Mouse (Mus musculus) heart, postnatal 36 days (tissue): ENCODE data around the gene Hist1h1c. TPM values are rescaled to one million over a fixed set of nuclear protein-coding genes. Genes with fewer than 3 reads are reported as not detected.
"Not testable (repeated sequence)": the region's sequence is repeated elsewhere in the genome, so short reads cannot be mapped to it uniquely, and the experiment has no call there.

ENCODE experiments used
- DNase-seq, 2 experiments: peaks; one replicate each; pipeline ENCODE4 v3.0.0; 2021 to 2022
- intact Hi-C: fragments of 180-260 bp; cut with DNase I; formaldehyde crosslinking; loops from one replicate; pipeline ENCODE4 v1.15.1; 2025
- total RNA-seq, 2 experiments: library from RNA; stranded (reverse); gene quantifications; 2 replicates each; pipeline ENCODE4 v1.2.3; 2021

The Hist1h1c gene
- total RNA-seq, 2 experiments from 2014 or later, result 186 to 225 TPM

DNA sequence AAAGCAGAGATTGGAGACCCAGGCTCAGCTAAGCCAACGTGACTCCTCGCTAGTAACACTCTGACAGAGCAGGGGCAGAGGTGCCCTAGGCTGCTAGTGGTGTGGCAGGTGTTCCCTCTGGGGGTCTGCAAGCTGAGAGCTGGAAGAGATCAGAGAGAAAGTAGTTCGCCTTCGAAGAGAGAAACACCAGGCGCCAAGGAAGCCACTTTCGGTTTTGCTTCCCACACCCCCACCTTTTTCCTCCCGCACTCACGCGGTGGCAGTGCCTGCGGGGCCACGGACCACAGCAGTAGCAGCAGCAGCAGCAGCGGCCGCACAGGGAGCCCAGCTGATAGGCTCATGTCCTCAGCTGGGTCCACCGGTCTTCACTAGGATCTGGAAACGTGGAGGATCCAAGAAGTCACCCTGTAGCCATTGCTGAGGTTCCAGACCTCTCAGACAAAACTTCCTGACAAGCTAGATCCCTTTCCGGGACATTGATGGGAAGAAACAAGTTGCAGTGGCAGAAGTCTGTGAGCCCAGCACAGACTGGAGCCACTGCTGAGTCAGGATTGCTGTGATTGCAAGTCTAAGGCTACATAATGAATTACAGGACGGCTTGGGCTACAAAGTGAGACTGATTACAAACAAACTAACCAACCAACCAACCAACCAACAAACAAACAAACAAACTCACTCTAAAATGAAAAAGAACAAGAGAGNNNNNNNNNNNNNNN is 28.1 kb upstream of the Hist1h1c start, which contains the start of gene Hfe:
Hfe (minus strand) TSS at position 481 of the 716 bp plus-strand sequence.
- intact Hi-C loops, result no loop called here
- DNase-seq, result peak; percentile 63 to 74

DNA sequence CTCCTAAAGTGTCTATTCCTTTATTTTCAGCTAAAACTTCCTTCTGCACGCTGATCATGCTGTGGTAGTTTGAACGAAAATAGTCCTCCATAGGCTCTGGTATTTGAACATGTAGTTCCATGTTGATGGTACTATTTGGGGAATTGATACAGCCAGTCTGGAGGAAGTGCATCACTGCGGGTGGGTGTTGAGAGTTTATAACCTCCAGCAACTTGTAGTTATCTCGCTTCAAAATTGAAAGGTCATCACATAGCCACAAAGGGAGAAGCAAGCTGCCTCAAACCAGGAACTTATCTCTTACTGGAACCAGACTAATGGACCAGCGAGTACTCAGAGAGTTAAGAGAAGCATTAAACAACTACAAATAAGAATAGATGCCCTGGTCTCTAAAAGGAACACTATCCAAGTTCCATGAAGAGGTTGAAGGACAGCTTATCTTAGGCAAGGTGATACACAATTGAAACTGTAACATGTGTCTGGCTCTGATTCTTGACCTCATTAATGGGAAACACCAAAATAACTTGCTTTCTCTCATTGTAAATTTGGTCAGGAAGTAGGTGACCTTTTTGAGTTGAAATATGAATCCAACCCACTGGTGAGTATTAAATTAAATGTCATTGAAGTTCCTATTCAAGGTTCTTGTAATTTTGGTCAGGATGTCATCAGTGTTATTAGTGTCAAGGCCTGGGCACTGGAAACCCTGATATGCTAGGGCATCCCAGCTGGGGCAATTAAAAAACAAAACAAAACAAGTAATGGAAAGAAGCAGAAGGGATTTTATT is 22.2 kb upstream of the Hist1h1c start:
- intact Hi-C loops, result no loop called here
- DNase-seq, result no peak

DNA sequence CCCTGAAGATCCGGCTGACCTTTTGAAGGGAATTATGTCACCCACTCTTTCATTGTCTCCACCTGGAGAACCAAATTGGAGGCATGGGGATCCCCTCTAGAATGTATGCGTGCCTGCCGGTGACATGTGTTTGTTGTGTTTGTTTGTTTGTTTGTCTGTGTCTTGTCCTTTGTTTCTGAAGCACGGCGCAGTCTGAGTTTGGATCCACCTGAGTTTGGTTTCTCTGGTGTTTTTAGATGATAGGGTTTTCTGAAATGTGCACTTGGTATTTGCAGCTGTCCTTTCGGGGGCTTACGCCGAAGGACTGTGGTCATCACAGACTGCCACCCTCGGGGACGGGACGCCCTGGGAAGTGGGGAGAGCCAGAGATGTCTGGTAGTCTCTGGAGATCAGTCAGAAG is 21.4 kb upstream of the Hist1h1c start:
- intact Hi-C loops, result no loop called here

DNA sequence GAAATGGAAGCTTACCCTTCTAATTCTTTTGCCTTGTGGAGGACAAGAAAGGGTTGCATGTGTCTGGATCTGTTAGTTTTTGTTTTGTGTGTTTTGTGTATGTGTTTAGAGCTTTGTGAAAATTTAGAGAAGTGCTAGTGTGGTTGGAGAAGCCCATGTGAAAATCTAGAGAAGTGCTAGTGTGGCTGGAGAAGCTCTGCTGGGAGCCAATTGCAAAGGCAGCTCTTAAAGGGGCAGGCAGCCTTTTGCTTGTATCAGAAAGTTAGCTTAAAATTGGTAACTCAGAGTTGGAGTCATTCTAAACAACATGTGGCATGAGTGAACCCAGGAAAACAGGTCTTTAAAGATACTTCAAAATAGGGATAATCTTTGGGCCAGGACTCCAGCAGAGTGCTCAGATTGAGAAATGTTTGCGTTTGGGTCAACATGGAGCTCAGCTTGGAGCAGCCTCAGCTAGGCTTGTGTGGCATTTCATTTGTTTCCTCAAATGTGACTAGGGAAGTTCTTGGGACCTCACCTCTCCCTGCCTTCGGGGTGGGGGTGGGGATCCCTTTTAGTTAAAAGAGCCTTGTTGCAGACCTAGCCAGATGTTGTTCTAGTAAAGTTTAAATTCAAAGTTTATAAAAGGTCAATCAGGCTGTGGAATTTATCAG is 20.9 kb upstream of the Hist1h1c start:
- intact Hi-C loops, DNase-seq: not testable (repeated sequence)

More for the DNA sequence above, 21.4 kb upstream of the Hist1h1c start:
- no peak for DNase-seq

DNA sequence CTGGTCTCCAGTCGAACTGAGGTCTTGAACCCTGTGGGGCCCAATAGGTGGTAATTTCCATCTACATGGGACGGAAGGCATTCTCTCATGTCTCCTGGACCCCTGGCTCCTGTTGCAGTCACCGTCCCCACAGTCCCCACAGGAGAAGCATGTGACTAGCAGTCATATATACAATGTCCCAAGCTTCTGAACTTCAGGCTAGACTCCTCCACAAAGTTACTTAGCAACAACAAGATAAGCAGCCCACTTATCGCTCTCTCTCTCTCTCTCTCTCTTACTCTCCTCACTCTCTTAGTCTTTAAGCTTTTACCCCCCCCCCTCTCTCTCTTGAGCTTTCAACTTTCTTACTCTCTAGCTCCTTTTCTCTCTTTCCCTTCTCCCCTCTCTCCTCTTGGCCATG is 14.4 kb upstream of the Hist1h1c start:
- intact Hi-C loops, result no loop called here
- DNase-seq, result no peak

DNA sequence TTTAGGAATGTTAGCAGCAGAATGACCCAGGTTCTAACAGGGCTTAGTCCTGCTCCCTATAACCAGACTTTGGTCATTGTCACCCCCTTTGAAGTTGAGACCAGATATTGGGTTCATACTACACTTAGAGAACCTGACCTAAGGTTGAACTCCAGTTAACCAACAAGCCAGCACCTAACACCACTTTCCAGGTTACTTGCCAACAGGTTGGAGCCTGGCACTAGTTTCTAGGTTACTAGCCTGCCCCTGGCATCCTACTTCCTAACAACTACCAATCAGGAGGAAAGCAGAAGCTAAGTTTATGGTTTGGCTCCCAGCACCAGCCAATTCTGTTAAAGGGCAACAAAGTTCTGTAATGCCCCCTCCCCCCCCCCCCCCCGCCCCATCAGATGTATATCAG is 13.4 kb upstream of the Hist1h1c start:
- intact Hi-C loops, result no loop called here
- DNase-seq, result no peak

DNA sequence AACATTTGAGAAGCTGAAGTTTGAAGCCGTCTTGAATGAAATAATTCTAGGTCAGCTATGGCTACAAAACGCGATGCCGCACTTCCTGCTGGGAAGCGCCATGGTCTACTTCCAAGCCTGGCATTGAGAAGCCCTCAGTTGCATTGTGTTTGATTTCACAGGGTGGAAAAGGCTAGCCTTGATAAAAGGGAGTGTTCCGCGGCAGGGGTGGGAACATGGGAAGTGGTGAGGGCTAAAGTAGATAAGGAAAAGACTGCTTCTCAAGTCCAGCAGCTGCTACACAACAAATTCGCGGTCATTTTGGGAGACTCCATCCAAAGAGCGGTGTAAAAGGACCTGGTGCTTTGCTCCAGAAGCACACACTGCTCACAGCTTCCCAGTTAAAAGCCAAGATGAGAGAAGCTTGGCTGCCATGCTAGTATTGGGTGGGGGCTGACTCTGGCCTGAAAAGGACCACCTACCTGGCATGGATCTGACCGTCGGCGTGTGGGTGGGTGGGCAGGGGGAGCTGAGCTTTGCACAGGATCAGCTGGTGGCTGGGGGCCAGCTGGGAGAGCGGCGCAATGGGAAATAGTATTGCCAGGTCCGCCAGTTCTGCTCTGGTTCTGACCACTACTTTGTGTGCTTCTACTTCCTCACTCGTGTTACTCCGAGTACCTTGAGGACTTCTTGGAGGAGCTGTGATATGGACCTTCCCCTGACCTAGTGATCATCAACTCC is 10.0 kb upstream of the Hist1h1c start:
- intact Hi-C loops, result no loop called here
- no peak for DNase-seq

DNA sequence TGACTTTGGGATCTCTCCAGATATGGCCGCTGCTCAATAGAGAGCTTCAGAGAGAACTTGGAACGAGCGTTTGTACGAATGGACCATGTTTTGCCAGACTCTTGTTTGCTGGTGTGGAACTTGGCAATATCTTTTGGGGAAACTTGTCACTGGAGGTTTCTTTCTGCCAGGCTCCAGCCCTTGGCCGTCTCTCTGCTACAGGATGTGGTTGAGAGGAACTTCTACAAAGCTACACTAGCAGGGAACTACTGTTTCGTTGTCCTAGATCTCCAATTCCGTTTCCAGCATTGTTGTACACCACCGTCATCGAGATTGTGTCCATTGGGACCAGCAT is 9.4 kb upstream of the Hist1h1c start:
- intact Hi-C loops, result no loop called here
- no peak for DNase-seq

DNA sequence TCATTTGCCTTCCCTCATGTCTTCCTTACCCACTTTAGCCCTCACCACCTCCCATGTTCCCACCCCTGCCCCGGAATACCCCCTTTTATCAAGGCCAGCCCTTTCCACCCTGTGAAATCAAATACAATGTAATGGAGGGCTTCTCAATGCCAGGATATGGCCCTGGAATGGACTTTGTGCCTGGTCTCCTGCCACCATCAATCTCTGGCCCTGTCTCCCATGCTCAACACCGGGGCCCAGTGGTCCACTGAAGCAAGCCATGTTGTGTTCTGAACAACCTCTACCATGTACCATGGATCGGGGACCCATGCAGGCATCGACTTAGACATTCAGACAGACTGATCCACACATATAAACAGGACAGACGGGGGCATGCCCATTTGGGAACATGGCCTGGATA is 8.9 kb upstream of the Hist1h1c start:
- intact Hi-C loops, result no loop called here

DNA sequence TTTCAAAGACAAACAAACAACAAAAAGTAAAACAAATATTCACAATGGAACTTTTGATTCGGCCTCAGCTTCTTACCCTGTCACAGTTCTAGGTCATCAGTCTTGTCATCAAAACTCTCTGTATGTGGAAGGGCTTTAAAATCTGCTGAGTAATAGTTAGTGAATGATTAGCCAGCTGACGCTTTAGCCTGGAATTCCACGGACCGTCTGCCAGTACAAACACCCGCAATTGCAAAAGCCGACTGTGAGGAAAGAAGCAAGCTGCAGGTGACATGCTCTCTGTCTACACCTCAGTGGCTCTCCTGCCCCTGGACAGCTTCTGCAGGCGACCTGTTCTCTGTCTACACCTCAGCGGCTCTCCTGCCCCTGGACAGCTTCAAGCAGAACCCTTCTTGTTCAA is 8.1 kb upstream of the Hist1h1c start:
- DNase-seq, result peak in 1 of 2 experiments; percentile 31
- intact Hi-C loops, result no loop called here

More for the DNA sequence above, 8.9 kb upstream of the Hist1h1c start:
- DNase-seq, result no peak

DNA sequence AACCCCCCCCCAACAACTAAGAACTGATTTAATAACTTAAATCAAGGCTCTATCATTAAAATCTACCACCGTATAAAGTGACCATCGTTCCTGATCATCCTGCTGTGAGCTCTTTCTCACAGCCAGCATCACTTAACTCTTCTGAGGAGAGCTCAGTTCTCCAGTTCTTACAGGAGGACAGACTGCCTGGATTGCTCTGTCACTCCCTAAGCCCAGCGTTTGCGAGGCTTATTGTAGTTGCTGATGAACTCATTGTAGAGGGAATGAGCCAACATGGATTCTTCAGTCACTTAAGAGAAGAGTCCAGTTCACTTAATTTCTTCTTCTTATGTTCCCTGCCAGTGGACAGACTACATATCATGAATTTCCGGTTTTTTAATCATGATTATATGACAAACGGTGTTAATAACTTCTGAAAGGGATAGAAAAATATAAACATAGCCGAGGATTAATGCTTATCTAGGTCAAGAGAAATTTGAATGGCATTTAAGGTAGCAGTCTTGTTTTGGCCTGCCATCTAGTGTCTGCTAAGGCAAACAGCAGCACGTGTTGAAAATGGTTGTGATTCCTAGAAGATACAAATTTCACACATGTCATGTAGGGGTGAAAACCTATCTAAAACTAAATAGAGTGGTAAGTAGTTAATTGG is 6.3 kb upstream of the Hist1h1c start:
- no peak for DNase-seq
- intact Hi-C loops, result loop anchor here (1.0 kb wide), 1 partner anchor 31 kb away; no protein-coding TSS in a partner anchor

DNA sequence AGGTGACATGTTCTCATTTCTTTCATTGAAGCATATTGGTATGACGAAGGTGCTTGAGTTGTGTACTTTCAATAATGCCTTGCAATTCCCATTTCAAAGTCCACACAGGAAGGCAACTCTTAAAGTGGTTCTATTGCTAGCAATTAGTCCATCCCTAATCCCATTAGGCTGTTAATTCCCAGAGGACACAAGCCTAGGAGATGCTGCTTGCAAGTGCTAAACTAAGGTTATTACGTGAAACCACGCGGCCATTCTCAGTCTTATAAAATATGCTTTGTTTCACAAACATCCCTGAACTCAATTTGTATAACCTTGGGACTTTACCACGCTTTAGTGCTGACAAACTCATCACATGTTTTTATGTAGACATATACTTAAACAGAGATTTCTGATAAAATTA is 1.5 kb upstream of the Hist1h1c start:
- DNase-seq, result no peak
- intact Hi-C loops, result loop anchor here (5.0 kb wide), 1 partner anchor 150 kb away; no protein-coding TSS in a partner anchor

DNA sequence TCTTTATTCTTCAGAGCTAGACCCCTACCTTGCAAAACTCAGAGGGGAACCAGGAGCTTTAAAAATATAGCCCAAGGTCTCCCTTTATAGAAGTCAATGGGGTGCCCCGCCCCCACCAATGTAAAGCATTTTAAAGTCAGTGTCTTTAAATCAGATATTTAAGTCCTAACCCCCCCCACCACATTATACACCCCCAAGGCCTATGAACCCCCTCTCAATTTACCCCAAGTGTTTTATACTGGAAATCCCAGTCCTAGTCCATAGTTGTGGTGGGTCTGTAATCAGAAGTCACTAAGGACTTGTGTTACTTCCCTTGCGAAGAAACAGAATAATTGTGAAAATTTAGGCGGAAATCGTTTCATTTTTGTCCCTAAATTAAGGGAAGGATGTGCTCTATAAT is 567 bp upstream of the Hist1h1c start:
- DNase-seq, result no peak

DNA sequence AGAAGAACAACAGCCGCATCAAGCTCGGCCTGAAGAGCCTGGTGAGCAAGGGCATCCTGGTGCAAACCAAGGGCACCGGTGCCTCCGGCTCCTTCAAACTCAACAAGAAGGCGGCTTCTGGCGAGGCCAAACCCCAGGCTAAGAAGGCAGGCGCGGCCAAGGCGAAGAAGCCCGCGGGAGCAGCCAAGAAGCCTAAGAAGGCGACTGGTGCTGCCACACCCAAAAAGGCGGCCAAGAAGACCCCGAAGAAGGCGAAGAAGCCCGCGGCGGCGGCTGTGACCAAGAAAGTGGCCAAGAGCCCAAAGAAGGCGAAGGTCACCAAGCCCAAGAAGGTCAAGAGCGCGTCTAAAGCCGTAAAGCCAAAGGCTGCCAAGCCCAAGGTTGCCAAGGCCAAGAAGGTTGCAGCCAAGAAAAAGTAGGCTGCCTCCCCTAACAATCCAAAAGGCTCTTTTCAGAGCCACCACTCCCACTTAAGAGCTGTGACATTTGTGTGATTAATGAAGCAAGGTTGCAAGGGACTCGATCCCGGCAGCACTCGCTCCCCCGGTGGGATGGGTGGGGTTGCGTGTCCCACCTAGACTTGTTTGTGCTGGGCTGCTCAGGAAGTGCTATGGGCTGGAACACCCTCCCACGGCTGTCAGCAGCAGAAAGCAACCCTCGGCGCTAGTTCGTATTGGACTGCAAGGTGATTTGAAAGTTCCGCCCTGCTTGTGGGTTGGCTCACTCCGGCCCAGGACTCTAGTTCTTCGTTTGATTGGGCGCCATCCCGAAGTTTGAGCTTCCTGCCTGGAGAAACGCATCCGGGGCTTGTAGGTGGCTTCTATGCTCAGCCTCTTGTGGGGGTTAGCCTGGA is 687 bp downstream of the Hist1h1c start:
- peak; percentile 87 to 91 for DNase-seq

More for the DNA sequence above, 567 bp upstream of the Hist1h1c start:
- intact Hi-C loops, result loop anchor here (2.0 to 5.0 kb wide), 2 partner anchors 117 to 151 kb away; partner anchors contain the start of gene Hist1h2be

DNA sequence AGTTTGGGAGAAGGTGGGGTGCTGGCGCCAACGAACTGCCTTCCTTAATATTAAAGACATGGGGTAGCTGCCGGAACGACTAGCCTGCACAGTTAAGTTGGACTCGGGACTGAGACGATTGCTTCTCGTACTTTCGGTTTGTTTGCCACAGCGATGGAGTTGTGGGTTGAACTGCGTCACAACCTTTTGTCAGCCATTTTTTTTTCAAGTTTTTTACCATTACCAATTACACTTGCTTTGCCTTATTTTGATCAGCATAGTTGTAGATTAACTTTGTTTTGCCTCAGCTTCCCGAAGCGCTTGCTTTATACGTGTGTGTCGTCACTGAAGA is 1.3 kb downstream of the Hist1h1c start:
- intact Hi-C loops, result loop anchor here (2.0 to 10.0 kb wide), 6 partner anchors 119 to 1915 kb away; partner anchors contain the start of genes Hist1h2af, Hist1h2ag, Hist1h2be and Hist1h2bj
- DNase-seq, result no peak

More for the DNA sequence above, 687 bp downstream of the Hist1h1c start:
- intact Hi-C loops, result loop anchor here (2.0 to 5.0 kb wide), 2 partner anchors 118 to 152 kb away; partner anchors contain the start of gene Hist1h2be

DNA sequence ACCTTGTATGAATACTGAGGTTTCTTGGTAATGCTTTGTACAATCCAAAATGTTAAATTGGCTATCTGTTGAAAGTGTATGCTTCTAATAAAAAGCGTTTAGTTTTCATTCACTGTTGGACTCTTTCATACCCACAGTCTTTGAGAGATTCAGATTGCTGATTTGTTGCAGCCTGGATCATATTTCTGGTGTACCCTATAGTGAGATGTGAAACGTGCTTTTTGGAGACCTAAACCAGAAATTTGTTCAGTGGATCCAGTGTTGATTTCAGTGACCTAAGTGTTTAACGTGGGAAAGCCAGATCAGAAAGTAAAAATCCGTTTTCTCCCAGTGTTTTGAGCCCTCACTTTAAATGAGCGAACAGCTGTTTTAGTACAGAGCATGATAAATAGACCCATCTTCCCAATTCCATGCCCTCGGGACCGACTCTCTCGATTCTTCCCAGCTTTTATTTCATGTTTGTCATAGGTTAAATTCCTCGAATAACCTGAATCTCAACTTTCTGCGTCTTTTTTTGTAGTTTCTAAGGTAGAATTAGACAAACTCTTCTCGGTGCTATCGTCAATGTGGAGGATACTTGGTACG is 1.7 kb downstream of the Hist1h1c start:
- DNase-seq, result no peak
- intact Hi-C loops, result loop anchor here (5.0 to 10.0 kb wide), 4 partner anchors 208 to 1916 kb away; partner anchors contain the start of genes Hist1h2af, Hist1h2ag, Hist1h2bj and Hist1h4h

DNA sequence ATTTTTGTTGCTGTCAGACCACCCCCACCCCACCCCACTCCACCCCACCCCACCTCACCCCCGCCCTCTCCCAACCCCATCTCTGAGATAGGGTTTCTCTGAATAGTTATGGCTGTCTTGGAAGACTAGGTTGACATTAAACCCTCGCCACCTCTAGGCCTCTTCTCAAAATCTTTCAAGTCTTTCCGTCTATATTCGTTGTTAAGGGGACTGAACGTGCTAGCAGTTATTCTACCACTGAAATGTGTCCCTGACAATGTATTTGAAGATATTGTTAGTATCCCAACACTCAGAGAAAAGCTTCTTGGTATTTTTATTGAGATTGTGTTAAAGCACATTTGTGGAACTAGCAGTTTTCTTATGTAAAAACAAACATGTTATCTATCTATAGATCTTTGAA is 2.3 kb downstream of the Hist1h1c start:
- intact Hi-C loops, result loop anchor here (5.0 to 10.0 kb wide), 4 partner anchors 209 to 1916 kb away; partner anchors contain the start of genes Hist1h2af, Hist1h2ag, Hist1h2bj and Hist1h4h
- DNase-seq, result no peak

DNA sequence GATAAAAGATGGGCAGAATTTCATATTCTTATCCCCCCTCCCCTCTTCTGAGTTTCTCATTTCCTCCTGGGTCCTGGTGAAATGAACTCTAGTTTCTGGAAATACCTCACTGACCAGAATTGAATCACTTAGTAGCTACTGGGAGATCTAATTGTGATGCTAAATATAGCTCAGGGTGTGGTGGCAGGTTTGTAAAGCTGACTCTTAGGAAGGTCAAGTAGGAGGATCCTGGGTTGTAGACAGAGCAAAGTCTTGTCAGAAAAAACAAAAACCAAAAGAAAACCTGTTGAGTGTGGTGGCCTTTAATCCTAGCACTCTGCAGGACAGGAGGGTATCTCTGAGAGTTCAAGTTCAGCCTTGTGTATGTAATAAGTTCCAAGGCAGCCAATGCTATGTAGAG is 3.4 kb downstream of the Hist1h1c start:
- intact Hi-C loops, result loop anchor here (5.0 to 10.0 kb wide), 4 partner anchors 210 to 1917 kb away; partner anchors contain the start of genes Hist1h2af, Hist1h2ag, Hist1h2bj and Hist1h4h
- DNase-seq, result no peak
